Mouse (Mus musculus): ENCODE data around the gene Trex1. TPM values are rescaled to one million over a fixed set of nuclear protein-coding genes. Genes with fewer than 3 reads are reported as not detected.

The Trex1 gene
- polyA plus RNA-seq (2012; rRNA removed), result 45.2 and 46.7 TPM in 2 replicates

- no peaks in the 10 kb centered on the region for H3K36me3 ChIP-seq (ENCODE audit: control insufficient read depth, insufficient read depth, low read length)
- H3K27ac ChIP-seq (ENCODE audit: insufficient read depth, low read depth, low read length), result peak within 1 kb of the TSS; percentile 61
- peak within 1 kb of the TSS; percentile 56 for H3K4me3 ChIP-seq (ENCODE audit: insufficient read depth, low read depth, low read length)
- 2% methylated on average over 15 of the region's 15 CpGs for WGBS
- H3K4me1 ChIP-seq (ENCODE audit: control insufficient read depth, insufficient read depth, low read length), result peaks cover 6% of the 10 kb centered on the region; the same call in 1 of the 2 replicates
- peak; percentile 96 for DNase-seq
- H3K27me3 ChIP-seq (replicated peaks; ENCODE audit: control insufficient read depth, insufficient read depth, low read length), result no peaks in the 10 kb centered on the region
- peak; percentile 94 for TF ChIP-seq POLR2A (IDR thresholded peaks at IDR 0.05; ENCODE audit: low read depth, low read length)
- TF ChIP-seq CTCF (conservative IDR thresholded peaks at IDR 0.05; ENCODE audit: insufficient read depth, insufficient read length, low read depth, low read length), result peak; percentile 96
Observed at GRCm38 (mm10) chr9:109059136-109059903, at the start of gene Trex1. Gene Trex1 (minus strand): TSS chr9:109059734.

- Histone ChIP-seq H3K4me3 (ENCODE audit: insufficient read depth, low read depth, low read length) (no peak overlapping the region), H3K27ac (ENCODE audit: insufficient read depth, low read depth, low read length) (no peak overlapping the region), H3K36me3 (ENCODE audit: control insufficient read depth, insufficient read depth, low read length) (no peaks in the 10 kb centered on the region), H3K4me1 (ENCODE audit: control insufficient read depth, insufficient read depth, low read length) (peaks cover 3% of the 10 kb centered on the region; the same call in 1 of the 2 replicates), H3K27me3 (replicated peaks; ENCODE audit: control insufficient read depth, insufficient read depth, low read length) (no peaks in the 10 kb centered on the region)
- WGBS, result 46% methylated on average over 6 of the region's 6 CpGs
- peak; percentile 45 for DNase-seq
- no peak for TF ChIP-seq CTCF (conservative IDR thresholded peaks at IDR 0.05; ENCODE audit: insufficient read depth, insufficient read length, low read depth, low read length)
- TF ChIP-seq POLR2A (IDR thresholded peaks at IDR 0.05; ENCODE audit: low read depth, low read length), result no peak
Observed at GRCm38 (mm10) chr9:109107341-109107740, 47.8 kb upstream of the Trex1 start.

GRCm38 (mm10) chr9:109105648-109106047 is 46.1 kb upstream of the Trex1 start:
- H3K4me1 ChIP-seq (ENCODE audit: control insufficient read depth, insufficient read depth, low read length), result peaks cover 3% of the 10 kb centered on the region; the same call in 1 of the 2 replicates
- H3K4me3 ChIP-seq (ENCODE audit: insufficient read depth, low read depth, low read length), result no peak overlapping the region
- WGBS, result 57% methylated on average over 12 of the region's 12 CpGs
- H3K27me3 ChIP-seq (replicated peaks; ENCODE audit: control insufficient read depth, insufficient read depth, low read length), result no peaks in the 10 kb centered on the region
- TF ChIP-seq POLR2A (IDR thresholded peaks at IDR 0.05; ENCODE audit: low read depth, low read length) (no peak), CTCF (conservative IDR thresholded peaks at IDR 0.05; ENCODE audit: insufficient read depth, insufficient read length, low read depth, low read length) (no peak)
- H3K27ac ChIP-seq (ENCODE audit: insufficient read depth, low read depth, low read length), result no peak overlapping the region
- DNase-seq, result peak; percentile 20
- no peaks in the 10 kb centered on the region for H3K36me3 ChIP-seq (ENCODE audit: control insufficient read depth, insufficient read depth, low read length)

GRCm38 (mm10) chr9:109105011-109105410 is 45.5 kb upstream of the Trex1 start:
- Histone ChIP-seq H3K27me3 (replicated peaks; ENCODE audit: control insufficient read depth, insufficient read depth, low read length) (no peaks in the 10 kb centered on the region), H3K4me3 (ENCODE audit: insufficient read depth, low read depth, low read length) (no peak overlapping the region), H3K27ac (ENCODE audit: insufficient read depth, low read depth, low read length) (no peak overlapping the region), H3K36me3 (ENCODE audit: control insufficient read depth, insufficient read depth, low read length) (no peaks in the 10 kb centered on the region), H3K4me1 (ENCODE audit: control insufficient read depth, insufficient read depth, low read length) (peaks cover 3% of the 10 kb centered on the region; the same call in 1 of the 2 replicates)
- no peak for DNase-seq
- TF ChIP-seq CTCF (conservative IDR thresholded peaks at IDR 0.05; ENCODE audit: insufficient read depth, insufficient read length, low read depth, low read length) (no peak), POLR2A (IDR thresholded peaks at IDR 0.05; ENCODE audit: low read depth, low read length) (no peak)
- WGBS, result 60% methylated on average over 12 of the region's 12 CpGs

GRCm38 (mm10) chr9:109104083-109104482 is 44.5 kb upstream of the Trex1 start:
- 92% methylated on average over 9 of the region's 9 CpGs for WGBS
- Histone ChIP-seq H3K4me1 (ENCODE audit: control insufficient read depth, insufficient read depth, low read length) (peaks cover 6% of the 10 kb centered on the region; the same call in 1 of the 2 replicates), H3K4me3 (ENCODE audit: insufficient read depth, low read depth, low read length) (no peak overlapping the region), H3K27ac (ENCODE audit: insufficient read depth, low read depth, low read length) (no peak overlapping the region), H3K27me3 (replicated peaks; ENCODE audit: control insufficient read depth, insufficient read depth, low read length) (no peaks in the 10 kb centered on the region), H3K36me3 (ENCODE audit: control insufficient read depth, insufficient read depth, low read length) (no peaks in the 10 kb centered on the region)
- DNase-seq, result no peak
- no peak for TF ChIP-seq CTCF (conservative IDR thresholded peaks at IDR 0.05; ENCODE audit: insufficient read depth, insufficient read length, low read depth, low read length)
- TF ChIP-seq POLR2A (IDR thresholded peaks at IDR 0.05; ENCODE audit: low read depth, low read length), result no peak

- Histone ChIP-seq H3K4me1 (ENCODE audit: control insufficient read depth, insufficient read depth, low read length) (peaks cover 10% of the 10 kb centered on the region; the same call in 1 of the 2 replicates), H3K27ac (ENCODE audit: insufficient read depth, low read depth, low read length) (no peak overlapping the region), H3K36me3 (ENCODE audit: control insufficient read depth, insufficient read depth, low read length) (no peaks in the 10 kb centered on the region), H3K4me3 (ENCODE audit: insufficient read depth, low read depth, low read length) (no peak overlapping the region), H3K27me3 (replicated peaks; ENCODE audit: control insufficient read depth, insufficient read depth, low read length) (no peaks in the 10 kb centered on the region)
- 59% methylated on average over 7 of the region's 7 CpGs for WGBS
- no peak for DNase-seq
- TF ChIP-seq CTCF (conservative IDR thresholded peaks at IDR 0.05; ENCODE audit: insufficient read depth, insufficient read length, low read depth, low read length) (no peak), POLR2A (IDR thresholded peaks at IDR 0.05; ENCODE audit: low read depth, low read length) (no peak)
Observed at GRCm38 (mm10) chr9:109103250-109103649, 43.7 kb upstream of the Trex1 start.

GRCm38 (mm10) chr9:109102541-109102940 is 43.0 kb upstream of the Trex1 start:
- no peak for TF ChIP-seq POLR2A (IDR thresholded peaks at IDR 0.05; ENCODE audit: low read depth, low read length)
- no peak for TF ChIP-seq CTCF (conservative IDR thresholded peaks at IDR 0.05; ENCODE audit: insufficient read depth, insufficient read length, low read depth, low read length)
- Histone ChIP-seq H3K4me3 (ENCODE audit: insufficient read depth, low read depth, low read length) (no peak overlapping the region), H3K27me3 (replicated peaks; ENCODE audit: control insufficient read depth, insufficient read depth, low read length) (no peaks in the 10 kb centered on the region), H3K27ac (ENCODE audit: insufficient read depth, low read depth, low read length) (no peak overlapping the region), H3K4me1 (ENCODE audit: control insufficient read depth, insufficient read depth, low read length) (peaks cover 11% of the 10 kb centered on the region; the same call in 1 of the 2 replicates), H3K36me3 (ENCODE audit: control insufficient read depth, insufficient read depth, low read length) (no peaks in the 10 kb centered on the region)
- no peak for DNase-seq
- 87% methylated on average over 3 of the region's 3 CpGs for WGBS

Measured in kidney, adult 2 months (tissue).